Mouse (Mus musculus): ENCODE results near the gene Flt3l.
"Not testable (repeated sequence)": the region's sequence is repeated elsewhere in the genome, so short reads cannot be mapped to it uniquely, and the experiment has no call there.

The Flt3l gene

GRCm38 (mm10) chr7:45141914-45142313, 5.7 kb upstream of the Flt3l start:
- no peak for DNase-seq (ENCODE audit: low read depth, low spot score)

- no peak for DNase-seq (ENCODE audit: low read depth, low spot score)
Observed at GRCm38 (mm10) chr7:45141319-45141718, 5.1 kb upstream of the Flt3l start.

- no peak for DNase-seq (ENCODE audit: low read depth, low spot score)
Observed at GRCm38 (mm10) chr7:45139904-45140723, 3.9 kb upstream of the Flt3l start.

- no peak for DNase-seq (ENCODE audit: low read depth, low spot score)
Observed at GRCm38 (mm10) chr7:45138403-45138802, 2.2 kb upstream of the Flt3l start.

GRCm38 (mm10) chr7:45137171-45138006, 1.2 kb upstream of the Flt3l start:
- DNase-seq (ENCODE audit: low read depth, low spot score) = peak; percentile 52

GRCm38 (mm10) chr7:45135370-45135769, 862 bp downstream of the Flt3l start:
- DNase-seq (ENCODE audit: low read depth, low spot score) = peak; percentile 57

DNA sequence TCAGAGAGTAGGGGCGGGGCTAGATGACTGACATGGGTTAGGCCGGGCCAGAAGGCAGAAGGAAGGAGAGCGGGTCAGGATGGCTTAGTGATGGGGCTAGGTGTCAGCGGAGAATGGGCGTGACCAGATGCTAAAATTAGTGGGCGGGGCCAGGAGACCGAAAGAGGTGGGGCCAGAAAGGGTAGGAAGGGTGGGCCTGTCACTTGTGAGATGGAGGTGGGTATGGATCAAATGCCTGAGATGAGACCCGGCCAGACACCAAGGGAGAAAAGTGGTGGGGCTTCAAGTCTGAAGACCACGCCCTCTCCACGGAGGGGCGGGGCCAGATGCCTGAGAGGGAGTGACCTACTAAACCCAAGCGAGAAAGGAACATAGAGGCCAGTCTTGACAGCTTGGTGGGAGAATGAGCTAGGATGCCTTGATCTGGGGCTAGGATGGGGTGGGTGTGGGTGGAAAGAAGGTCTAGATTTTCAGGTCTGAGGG, 1.6 kb downstream of the Flt3l start:
- DNase-seq (ENCODE audit: low read depth, low spot score) = peak; percentile 79

- DNase-seq (ENCODE audit: low read depth, low spot score) = peak; percentile 41
Observed at GRCm38 (mm10) chr7:45133446-45134159, 2.6 kb downstream of the Flt3l start.

DNA sequence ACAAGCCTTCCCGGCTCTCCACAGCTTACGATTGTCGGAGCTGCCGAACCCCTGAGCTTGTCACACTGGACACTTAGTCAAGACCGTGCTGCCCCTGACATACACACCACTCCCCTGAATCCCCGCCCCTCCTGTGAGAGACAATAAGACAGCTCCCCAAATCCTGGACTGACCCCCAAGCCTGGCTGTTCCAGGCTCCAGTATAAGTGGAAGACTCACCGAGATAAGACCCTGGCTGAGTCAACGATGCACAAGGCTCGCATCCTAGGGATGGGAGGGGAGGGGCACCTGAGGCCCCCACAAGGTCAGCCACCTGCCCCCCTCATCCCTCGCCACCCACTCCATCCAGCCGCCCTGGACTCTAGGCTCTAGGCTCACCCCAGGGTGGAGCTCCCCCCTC, 4.4 kb downstream of the Flt3l start:
- no peak for DNase-seq (ENCODE audit: low read depth, low spot score)

DNA sequence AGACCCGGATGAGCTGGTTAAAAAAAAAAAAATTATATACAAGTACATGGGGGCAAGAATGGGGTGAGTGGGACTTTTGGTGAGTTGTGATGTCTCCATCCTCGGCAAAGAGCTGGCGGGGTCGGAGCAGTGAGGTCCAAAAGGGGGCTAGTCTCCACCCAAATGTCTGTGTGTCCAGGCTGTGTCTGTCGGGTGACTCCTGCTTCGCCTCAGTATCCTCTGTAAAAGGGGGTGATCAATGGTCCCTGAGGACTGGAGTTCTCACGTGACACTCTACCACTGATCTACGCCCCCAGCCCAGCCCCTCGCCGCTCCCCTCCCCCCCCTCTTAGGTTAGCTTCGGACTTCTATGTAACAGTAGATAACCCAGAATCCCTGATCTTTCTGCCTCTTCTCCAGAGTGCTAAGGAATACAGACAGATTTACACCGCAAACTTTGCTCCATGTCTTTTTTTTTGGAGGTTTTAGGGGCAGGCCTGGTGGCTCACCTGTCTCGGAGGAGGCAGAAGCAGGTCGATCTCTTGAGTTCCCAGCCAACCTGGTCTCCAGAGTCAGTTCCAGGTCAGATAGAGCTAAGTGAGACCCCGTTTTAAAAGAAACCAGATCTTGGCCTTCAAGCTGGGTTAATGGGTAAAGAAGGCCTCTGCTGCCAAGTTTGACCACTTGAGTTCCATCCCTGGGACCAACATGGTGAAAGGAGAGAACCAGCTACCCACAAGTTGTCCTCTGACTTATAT, 6.3 kb downstream of the Flt3l start:
- no peak for DNase-seq (ENCODE audit: low read depth, low spot score)

DNA sequence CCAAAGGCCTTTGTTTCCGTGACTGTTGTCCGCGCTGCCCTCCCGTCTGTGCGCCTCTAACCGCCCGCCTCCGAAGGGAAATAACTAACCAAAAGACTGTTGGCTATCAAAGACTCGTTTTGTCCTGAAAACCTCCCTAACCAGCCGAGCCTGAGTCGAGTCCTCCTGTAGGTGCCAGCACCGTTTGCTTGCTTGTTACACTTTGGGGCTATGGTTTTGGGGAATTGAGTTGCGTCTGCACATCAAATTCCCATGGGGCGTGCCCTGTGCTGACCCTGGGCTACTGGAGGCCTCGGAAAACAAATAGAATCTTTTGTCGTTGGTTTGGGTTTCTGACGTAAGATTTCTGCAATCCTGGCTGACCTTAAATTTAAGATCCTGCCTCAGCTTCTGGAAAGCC, 6.9 kb downstream of the Flt3l start:
- DNase-seq (ENCODE audit: low read depth, low spot score) = no peak

DNA sequence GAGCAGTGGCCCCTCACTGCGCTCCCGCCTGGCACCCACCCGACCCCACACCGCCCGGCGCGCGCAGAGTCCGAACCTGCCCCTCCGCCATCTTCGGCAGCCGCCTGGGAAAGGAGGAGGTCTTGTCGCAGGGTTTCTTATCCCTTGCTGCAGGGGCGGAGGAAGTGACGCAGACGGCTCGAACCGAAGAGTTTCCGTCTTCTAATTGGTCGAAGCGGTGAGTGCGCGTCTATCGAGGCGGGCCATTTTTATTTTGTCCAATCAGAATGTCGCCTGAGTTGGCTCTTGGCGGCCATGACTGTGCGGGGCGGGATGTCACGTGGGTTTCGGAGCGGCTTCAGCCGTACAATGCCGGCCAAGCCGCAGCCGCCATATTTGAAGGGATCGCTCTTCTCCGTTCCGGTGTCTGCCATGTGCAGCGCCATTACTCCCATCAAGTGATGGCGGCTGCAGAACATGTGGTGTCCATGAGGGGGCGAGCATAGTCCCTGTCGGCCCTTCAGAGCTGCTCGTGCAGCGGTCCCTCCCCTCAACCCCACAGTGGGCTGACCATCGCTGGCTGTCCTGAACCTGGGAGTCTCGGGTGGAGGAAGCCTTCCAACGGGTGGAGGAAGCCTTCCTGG, 7.5 kb downstream of the Flt3l start, which contains the start of gene Rpl13a:
Gene Rpl13a, minus strand, starts transcription at position 138 of the 623 bp plus-strand sequence.
- peak; percentile 99 for DNase-seq (ENCODE audit: low read depth, low spot score)

GRCm38 (mm10) chr7:45127700-45128224, 8.5 kb downstream of the Flt3l start:
- DNase-seq (ENCODE audit: low read depth, low spot score) = no peak

GRCm38 (mm10) chr7:45126844-45127699, 9.2 kb downstream of the Flt3l start:
- peak; percentile 25 for DNase-seq (ENCODE audit: low read depth, low spot score)

GRCm38 (mm10) chr7:45126147-45126843, 9.9 kb downstream of the Flt3l start:
- no peak for DNase-seq (ENCODE audit: low read depth, low spot score)

GRCm38 (mm10) chr7:45125649-45126048, 10.6 kb downstream of the Flt3l start:
- not testable (repeated sequence) for DNase-seq (ENCODE audit: low read depth, low spot score)

GRCm38 (mm10) chr7:45125144-45125600, 11.1 kb downstream of the Flt3l start:
- peak; percentile 53 for DNase-seq (ENCODE audit: low read depth, low spot score)

All from CD4-positive, CD25-positive, alpha-beta regulatory T cell, adult 2 months (primary cell).